Mouse (Mus musculus) liver, embryonic 14 days (tissue): ENCODE measurements around the gene Tat. TPM values are rescaled to one million over a fixed set of nuclear protein-coding genes. Genes with fewer than 3 reads are reported as not detected.

Experiments used
- polyA plus RNA-seq: library from polyadenylated mRNA; depleted of rRNA; stranded (reverse); fragments of >200 nt; gene quantifications from 2 replicates; pipeline ENCODE4 v1.2.3, GENCODE M21; 2012; rRNA removed

Gene Tat
- polyA plus RNA-seq: 0.25 and 0.27 TPM in 2 replicates

DNA sequence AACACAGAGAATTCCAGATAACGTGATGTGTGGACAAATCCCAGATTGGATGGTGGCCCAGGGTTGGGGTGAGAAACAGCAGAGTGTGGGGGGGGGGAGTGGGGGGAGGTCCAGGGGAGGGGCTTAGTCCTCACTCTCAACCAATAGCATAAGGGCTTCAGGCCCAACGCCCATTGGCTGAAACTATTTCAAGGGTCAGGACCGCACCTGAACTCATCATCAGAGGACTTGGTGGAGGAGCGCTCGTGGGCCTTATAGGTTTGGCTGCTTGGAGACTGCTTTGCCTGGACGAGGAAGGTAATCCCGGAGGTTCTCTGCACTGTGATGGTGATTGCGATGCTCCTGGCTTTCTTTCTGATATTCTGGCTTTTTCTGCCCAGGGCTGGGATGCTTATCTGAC, at the start of gene Tat:
Gene Tat, plus strand, starts transcription at position 214 of the 400 bp plus-strand sequence.

DNA sequence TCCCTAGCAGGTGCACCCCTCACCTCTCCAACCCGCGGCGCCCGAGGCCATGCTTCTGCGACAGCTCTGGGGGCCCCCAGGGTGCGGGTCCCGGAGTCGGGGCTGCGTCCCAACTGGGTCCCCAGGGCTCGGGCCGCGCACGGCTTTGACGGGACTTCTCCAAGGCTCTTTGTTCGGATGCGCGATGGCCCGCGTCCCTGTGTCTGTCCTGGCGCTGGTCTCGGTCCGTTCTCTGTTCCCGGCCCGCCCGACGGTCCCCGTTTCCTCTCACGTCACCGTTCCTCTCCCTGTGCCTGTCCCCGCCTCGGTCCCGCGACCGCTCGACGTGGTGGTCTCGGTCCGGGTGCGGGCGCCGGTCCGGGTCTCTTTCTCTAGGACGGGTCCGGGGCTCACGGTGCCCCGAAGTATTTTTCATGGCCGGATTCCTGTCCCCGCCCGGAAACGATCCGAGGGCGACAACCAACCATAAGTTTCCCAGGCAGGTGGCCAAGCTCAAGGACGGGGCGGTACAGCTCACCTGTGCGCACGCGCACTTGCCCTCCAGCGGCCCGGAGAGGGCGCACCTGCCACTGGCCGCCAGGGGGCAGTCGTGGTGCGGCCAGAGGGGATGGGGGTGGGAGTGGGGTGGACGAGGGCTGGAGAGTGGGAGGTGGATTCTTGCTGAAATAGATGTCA, 28.4 kb upstream of the Tat start, which contains the start of gene Marveld3:
Gene Marveld3, minus strand, starts transcription at position 511 of the 675 bp plus-strand sequence.

DNA sequence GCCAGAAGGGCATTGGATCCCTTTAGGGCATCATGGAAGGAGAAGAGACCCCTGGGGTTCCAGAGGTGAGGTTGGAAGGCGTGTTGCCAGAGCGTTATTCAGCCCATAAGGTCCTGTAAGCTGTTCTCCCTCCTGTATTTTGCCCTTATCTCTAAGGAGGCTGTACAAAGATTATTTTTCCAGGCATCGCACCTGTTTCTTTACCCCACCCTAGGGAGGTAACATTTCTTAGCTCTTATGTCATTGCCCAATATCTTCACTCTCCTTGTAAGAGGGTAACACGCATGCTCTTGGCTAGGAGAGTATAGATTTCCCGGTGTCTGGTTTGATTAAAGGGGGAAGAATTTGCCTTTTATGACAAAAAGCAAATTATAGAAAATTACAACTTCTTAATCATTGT, 49.4 kb downstream of the Tat start, which contains the start of gene Chst4:
Gene Chst4, minus strand, starts transcription at position 82 of the 400 bp plus-strand sequence.

Other genes starting within 250 kb of the Tat start
- gene Ap1g1, start 211.9 kb upstream of the Tat start, polyA plus RNA-seq: 14.6 and 17.2 TPM in 2 replicates
- 5.6 and 7.0 TPM in 2 replicates for gene Phlpp2, start 121.9 kb upstream of the Tat start, polyA plus RNA-seq
- gene Marveld3, start 28.2 kb upstream of the Tat start, polyA plus RNA-seq: 0.01 and 0.05 TPM in 2 replicates
- 0.01 TPM in 1 of 2 replicates, not detected in the other for gene Chst4, start 49.3 kb downstream of the Tat start, polyA plus RNA-seq
- gene Zfp612, start 89.3 kb downstream of the Tat start, polyA plus RNA-seq: 0.40 and 0.43 TPM in 2 replicates
- not detected in 2 replicates for gene Gm21964, start 110.8 kb downstream of the Tat start, polyA plus RNA-seq
- not detected in 2 replicates for gene Gm17720, start 112.3 kb downstream of the Tat start, polyA plus RNA-seq
- not detected in 2 replicates for gene Calb2, start 177.8 kb downstream of the Tat start, polyA plus RNA-seq
- gene Cmtr2, start 225.2 kb downstream of the Tat start, polyA plus RNA-seq: 2.1 and 2.5 TPM in 2 replicates